Mouse (Mus musculus) hindbrain, embryonic 14.5 days (tissue): ENCODE results near the gene Armh1. TPM values are rescaled to one million over a fixed set of nuclear protein-coding genes. Genes with fewer than 3 reads are reported as not detected.
"Not testable (repeated sequence)": the region's sequence is repeated elsewhere in the genome, so short reads cannot be mapped to it uniquely, and the experiment has no call there.

Experiments
- ATAC-seq: fragments of 200-750 bp; cut with Nextera tagmentation; 2 replicates; pipeline ENCODE4 v1.8.0; 2017; ENCODE audit warnings: moderate number of reproducible peaks, mild to moderate bottlenecking, moderate TSS enrichment, moderate library complexity; ENCODE audit not compliant: low FRiP score
- DNase-seq: peaks from one replicate; pipeline ENCODE4 v3.0.0-alpha.2; 2015; ENCODE audit warnings: low spot score
- H3K27ac ChIP-seq: fragments of 300-500 bp; sonication (generic); 2 replicates; pipeline ENCODE4 v1.5.1; 2014; ENCODE audit warnings: mild to moderate bottlenecking, moderate library complexity
- H3K27me3 ChIP-seq: fragments of 300-500 bp; sonication (generic); 2 replicates; pipeline ENCODE4 v1.6.1; 2014; ENCODE audit warnings: mild to moderate bottlenecking, low read length, mixed read lengths; ENCODE audit not compliant: control insufficient read depth, insufficient read depth
- H3K36me3 ChIP-seq: fragments of 300-500 bp; sonication (generic); replicated peaks from 2 replicates; pipeline ENCODE4 v1.6.1; 2014; ENCODE audit not compliant: control insufficient read depth, insufficient read depth
- H3K4me1 ChIP-seq: fragments of 300-500 bp; sonication (generic); replicated peaks from 2 replicates; pipeline ENCODE4 v1.6.1; 2014; ENCODE audit warnings: antibody characterized with exemption, low read length, mixed read lengths; ENCODE audit not compliant: control insufficient read depth, insufficient read depth
- H3K4me2 ChIP-seq: fragments of 300-500 bp; sonication (generic); replicated peaks from 2 replicates; pipeline ENCODE4 v1.6.1; 2014; ENCODE audit warnings: mild to moderate bottlenecking, moderate library complexity
- H3K4me3 ChIP-seq: fragments of 300-500 bp; sonication (generic); replicated peaks from 2 replicates; pipeline ENCODE4 v1.5.1; 2014; ENCODE audit warnings: mild to moderate bottlenecking, low read length
- H3K9ac ChIP-seq: fragments of 300-500 bp; sonication (generic); 2 replicates; pipeline ENCODE4 v1.6.1; 2014
- H3K9me3 ChIP-seq: fragments of 300-500 bp; sonication (generic); 2 replicates; pipeline ENCODE4 v1.6.1; 2016; ENCODE audit warnings: low read length; ENCODE audit not compliant: control insufficient read depth
- WGBS: fragments of 180-500 bp; shearing (Covaris S2); extraction: QIAGEN DNeasy Blood & Tissue Kit; methylation state at CpG from one replicate; pipeline ENCODE4 v1.1.7; 2014; 5-methylcytosine and 5-hydroxymethylcytosine counted together
- polyA plus RNA-seq: library from polyadenylated mRNA; unstranded; fragments of >200 nt; fragmentation: Nextera tagmentation; extraction: Ambion mirVana; gene quantifications from 2 replicates; pipeline ENCODE4 v1.2.1, GENCODE M21; 2014

Gene Armh1
- polyA plus RNA-seq, 1 experiment from 2014 or later = 1.2 TPM

DNA sequence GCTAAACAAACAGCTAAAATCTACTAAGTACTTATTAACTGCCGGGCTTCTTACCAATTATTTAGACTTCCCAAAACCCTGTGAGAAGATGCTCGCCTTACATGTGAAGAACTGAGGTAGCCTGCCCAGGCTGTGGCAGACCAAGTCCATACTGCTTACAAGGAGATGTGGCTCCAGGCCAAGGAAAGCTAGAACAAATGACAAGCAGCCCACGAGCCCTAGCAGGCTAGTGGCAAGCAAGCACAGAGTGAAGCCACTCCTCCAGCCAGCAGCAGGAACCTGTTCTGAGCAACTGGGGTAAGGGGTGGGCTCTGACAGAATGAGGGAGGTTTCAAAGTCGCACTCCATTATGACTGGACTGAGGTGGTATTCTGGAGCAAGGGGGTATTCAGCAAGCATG lies 22.8 kb upstream of the Armh1 start:
- Histone ChIP-seq H3K27me3 (no peaks in the 10 kb centered on the region), H3K4me1 (peaks cover 9% of the 10 kb centered on the region; the same call in 1 of the 2 replicates), H3K27ac (no peak overlapping the region), H3K4me3 (no peak overlapping the region), H3K9me3 (peaks cover 8% of the 10 kb centered on the region), H3K36me3 (peaks cover 68% of the 10 kb centered on the region), H3K4me2 (no peak overlapping the region), H3K9ac (no peak overlapping the region)
- DNase-seq (no peak), ATAC-seq (no peak)
- 92% methylated on average over 4 of the region's 4 CpGs for WGBS

DNA sequence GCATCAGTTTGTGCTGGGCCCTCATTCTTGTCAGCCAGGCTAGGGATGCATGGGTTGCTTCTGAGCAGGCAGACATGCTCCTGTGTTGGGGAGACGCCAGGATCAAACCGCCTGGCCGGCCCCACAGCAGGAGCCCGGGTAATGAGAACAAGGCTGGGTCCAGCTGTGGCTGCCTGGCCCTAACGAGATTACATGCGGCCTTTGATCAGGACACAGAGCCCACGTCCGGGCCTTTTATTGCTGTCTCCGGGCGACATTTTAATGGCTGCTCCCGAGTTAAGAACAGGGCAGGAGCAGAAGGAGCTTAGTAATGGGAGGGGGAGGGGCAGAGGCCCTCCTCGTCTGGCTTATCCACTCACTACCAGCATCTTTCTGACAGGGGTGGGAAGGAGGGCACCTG lies 20.5 kb upstream of the Armh1 start:
- H3K9ac ChIP-seq = no peak overlapping the region
- H3K4me2 ChIP-seq = no peak overlapping the region
- H3K4me1 ChIP-seq = peaks cover 9% of the 10 kb centered on the region; the same call in 1 of the 2 replicates
- peaks cover 60% of the 10 kb centered on the region for H3K36me3 ChIP-seq
- no peaks in the 10 kb centered on the region for H3K27me3 ChIP-seq
- H3K9me3 ChIP-seq = peaks cover 8% of the 10 kb centered on the region
- ATAC-seq = peak; percentile 38
- no peak for DNase-seq
- no peak overlapping the region for H3K4me3 ChIP-seq
- H3K27ac ChIP-seq = peak overlapping the region; percentile 57
- 14% methylated on average over 12 of the region's 12 CpGs for WGBS

GRCm38 (mm10) chr4:117270278-117270677 lies 18.4 kb upstream of the Armh1 start:
- no peak overlapping the region for H3K4me3 ChIP-seq
- DNase-seq (peak; percentile 87), ATAC-seq (peak; percentile 38; the same call in 1 of the 2 replicates)
- no peak overlapping the region for H3K9ac ChIP-seq
- H3K4me2 ChIP-seq = no peak overlapping the region
- H3K36me3 ChIP-seq = peaks cover 38% of the 10 kb centered on the region
- H3K27ac ChIP-seq = no peak overlapping the region
- peaks cover 9% of the 10 kb centered on the region; the same call in 1 of the 2 replicates for H3K4me1 ChIP-seq
- H3K27me3 ChIP-seq = no peaks in the 10 kb centered on the region
- peaks cover 8% of the 10 kb centered on the region for H3K9me3 ChIP-seq
- 16% methylated on average over 6 of the region's 6 CpGs for WGBS

GRCm38 (mm10) chr4:117267831-117268437 lies 16.0 kb upstream of the Armh1 start:
- 90% methylated on average over 25 of the region's 25 CpGs for WGBS
- DNase-seq = no peak
- H3K36me3 ChIP-seq = peaks cover 19% of the 10 kb centered on the region
- H3K27ac ChIP-seq = no peak overlapping the region
- H3K4me1 ChIP-seq = peaks cover 9% of the 10 kb centered on the region; the same call in 1 of the 2 replicates
- H3K4me2 ChIP-seq = no peak overlapping the region
- no peaks in the 10 kb centered on the region for H3K9me3 ChIP-seq
- no peak overlapping the region for H3K4me3 ChIP-seq
- ATAC-seq = no peak
- no peak overlapping the region for H3K9ac ChIP-seq
- no peaks in the 10 kb centered on the region for H3K27me3 ChIP-seq

GRCm38 (mm10) chr4:117267284-117267683 lies 15.4 kb upstream of the Armh1 start:
- peaks cover 13% of the 10 kb centered on the region for H3K36me3 ChIP-seq
- WGBS = 6% methylated on average over 2 of the region's 2 CpGs
- no peak overlapping the region for H3K9ac ChIP-seq
- peak; percentile 84 for DNase-seq
- ATAC-seq = no peak
- H3K9me3 ChIP-seq = no peaks in the 10 kb centered on the region
- peaks cover 2% of the 10 kb centered on the region; the same call in 1 of the 2 replicates for H3K4me1 ChIP-seq
- no peaks in the 10 kb centered on the region for H3K27me3 ChIP-seq
- H3K27ac ChIP-seq = no peak overlapping the region
- no peak overlapping the region for H3K4me3 ChIP-seq
- no peak overlapping the region for H3K4me2 ChIP-seq

DNA sequence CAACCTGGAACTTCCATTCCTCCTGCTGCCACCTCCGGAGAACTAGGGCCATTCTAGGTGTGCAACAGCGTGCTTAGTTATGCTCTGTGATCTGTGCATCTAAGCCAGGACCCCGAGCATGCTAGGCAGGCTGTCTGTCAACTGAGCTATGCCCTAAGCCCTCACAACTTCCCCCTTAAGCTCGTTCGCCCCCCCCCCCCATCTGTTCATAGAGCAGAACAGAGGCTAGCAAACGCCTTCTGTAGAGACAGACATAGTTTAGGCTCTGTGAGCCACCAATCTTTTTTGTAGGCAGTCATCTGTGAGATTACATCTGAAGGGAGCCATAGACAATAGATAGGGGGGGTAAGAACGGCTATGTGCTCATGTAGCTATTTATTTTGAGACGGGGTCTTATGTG lies 11.1 kb upstream of the Armh1 start:
- Histone ChIP-seq H3K4me2 (no peak overlapping the region), H3K9ac (no peak overlapping the region), H3K27me3 (no peaks in the 10 kb centered on the region), H3K4me1 (no peaks in the 10 kb centered on the region; the same call in 1 of the 2 replicates), H3K27ac (no peak overlapping the region), H3K9me3 (no peaks in the 10 kb centered on the region), H3K4me3 (no peak overlapping the region), H3K36me3 (no peaks in the 10 kb centered on the region)
- DNase-seq (no peak), ATAC-seq (no peak)
- 59% methylated on average over 8 of the region's 8 CpGs for WGBS

DNA sequence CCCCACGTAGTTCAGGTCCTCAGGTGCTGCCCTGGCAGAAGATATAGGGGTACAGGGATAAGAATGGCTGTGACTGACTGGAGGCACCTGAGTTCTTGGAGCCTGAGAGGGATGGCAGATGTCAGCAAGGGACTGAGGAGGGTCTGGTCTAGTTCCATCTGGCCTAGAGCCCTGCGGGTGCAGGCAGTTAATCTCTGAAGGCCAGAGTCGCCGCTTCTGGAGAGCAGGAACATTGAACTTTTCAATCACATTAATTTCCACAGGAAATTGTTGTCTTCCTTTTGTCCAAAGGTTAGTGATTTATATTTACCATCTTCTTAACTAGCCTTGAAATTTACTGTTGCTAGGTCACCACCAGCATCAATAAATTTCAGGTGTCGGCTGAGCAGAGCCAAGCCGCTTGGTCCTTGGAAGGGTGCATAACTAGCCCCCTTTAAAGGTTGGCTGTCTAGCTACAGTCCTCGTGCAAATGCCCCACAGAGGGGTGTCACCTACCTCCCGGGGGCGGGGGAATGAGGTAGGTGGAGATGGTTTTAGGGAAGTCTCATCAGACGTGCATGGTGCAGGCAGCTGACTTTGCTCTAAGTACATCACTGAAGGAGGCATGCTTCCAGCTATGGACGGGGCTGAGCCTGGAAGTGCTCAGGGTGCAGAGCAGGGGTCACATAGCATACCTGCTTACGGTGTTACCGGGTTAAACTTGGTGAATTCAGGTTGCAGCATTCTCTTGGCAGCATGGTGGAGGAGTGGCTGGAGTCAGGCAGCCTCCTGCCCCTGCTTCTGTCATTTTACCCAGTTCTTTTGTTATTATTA lies 10.4 kb upstream of the Armh1 start:
- Histone ChIP-seq H3K9ac (no peak overlapping the region), H3K27me3 (no peaks in the 10 kb centered on the region), H3K4me2 (no peak overlapping the region), H3K4me1 (no peaks in the 10 kb centered on the region; the same call in 1 of the 2 replicates), H3K9me3 (no peaks in the 10 kb centered on the region), H3K36me3 (no peaks in the 10 kb centered on the region), H3K27ac (no peak overlapping the region), H3K4me3 (no peak overlapping the region)
- ATAC-seq (no peak), DNase-seq (no peak)
- 77% methylated on average over 13 of the region's 13 CpGs for WGBS

DNA sequence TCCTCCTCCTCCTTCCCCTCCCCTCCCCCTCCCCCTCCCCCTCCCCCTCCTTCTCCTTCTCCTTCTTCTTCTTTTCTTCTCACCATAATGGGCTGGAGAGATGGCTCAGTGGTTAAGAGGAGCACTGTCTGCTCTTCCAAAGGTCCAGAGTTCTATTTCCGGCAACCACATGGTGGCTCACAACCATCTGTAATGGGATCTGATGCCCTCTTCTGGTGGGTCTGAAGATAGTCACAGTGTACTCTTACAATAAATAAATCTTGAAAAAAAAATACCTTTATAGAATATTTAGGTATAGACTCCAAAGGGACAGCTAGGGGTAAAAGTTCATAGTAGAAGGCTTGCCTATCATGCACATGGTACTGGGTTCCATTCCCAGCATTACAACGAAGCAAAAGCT lies 9.3 kb upstream of the Armh1 start:
- no peak for DNase-seq

DNA sequence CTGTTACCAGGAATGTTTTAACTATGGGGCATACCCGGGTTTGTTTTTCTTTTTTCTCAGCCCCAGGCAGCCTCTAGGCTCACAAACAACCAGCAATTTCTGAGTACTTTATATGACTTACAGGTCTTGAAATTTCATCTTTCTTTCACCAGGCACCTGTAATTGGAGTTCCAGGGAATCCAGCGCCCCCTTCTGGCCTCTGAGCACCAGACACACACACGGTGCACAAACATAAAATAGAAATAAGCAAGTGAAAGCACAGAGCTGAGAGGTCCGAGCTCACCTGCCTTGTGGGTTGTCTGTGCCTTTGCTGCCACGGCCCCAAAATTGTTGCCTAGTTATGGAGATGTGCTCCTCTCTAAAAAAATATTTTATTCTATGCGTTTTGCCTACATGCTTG lies 8.0 kb upstream of the Armh1 start:
- not testable (repeated sequence) for H3K36me3 ChIP-seq, H3K9me3 ChIP-seq, H3K27me3 ChIP-seq, H3K9ac ChIP-seq, H3K4me1 ChIP-seq, ATAC-seq, H3K27ac ChIP-seq, DNase-seq, H3K4me2 ChIP-seq, H3K4me3 ChIP-seq
- 75% methylated on average over 6 of the region's 6 CpGs for WGBS

More for the DNA sequence above, 9.3 kb upstream of the Armh1 start:
- 90% methylated on average over 2 of the region's 2 CpGs for WGBS
- no peak for ATAC-seq
- H3K9me3 ChIP-seq = no peaks in the 10 kb centered on the region
- H3K4me3 ChIP-seq = no peak overlapping the region
- H3K9ac ChIP-seq = no peak overlapping the region
- no peak overlapping the region for H3K4me2 ChIP-seq
- H3K27me3 ChIP-seq = no peaks in the 10 kb centered on the region
- no peak overlapping the region for H3K27ac ChIP-seq
- no peaks in the 10 kb centered on the region; the same call in 1 of the 2 replicates for H3K4me1 ChIP-seq
- no peaks in the 10 kb centered on the region for H3K36me3 ChIP-seq
